Mouse (Mus musculus) cerebellum, adult 2 months (tissue): Measurements from ENCODE around the gene Zfpl1. TPM values are rescaled to one million over a fixed set of nuclear protein-coding genes. Genes with fewer than 3 reads are reported as not detected.

Experiments
- DNase-seq, 2 experiments: peaks; one replicate each; pipeline ENCODE4 v3.0.0; 2021
- H3K27ac ChIP-seq: fragments of 200-500 bp; 2 replicates; pipeline ENCODE4 v1.5.1; 2012; ENCODE audit warnings: low read length, control low read depth, inconsistent platforms; ENCODE audit not compliant: insufficient read depth
- H3K27me3 ChIP-seq: fragments of 200-500 bp; 2 replicates; pipeline ENCODE4 v1.6.1; 2012; ENCODE audit warnings: inconsistent platforms, mild to moderate bottlenecking, low read length, moderate library complexity; ENCODE audit not compliant: control insufficient read depth, insufficient read depth
- H3K4me1 ChIP-seq: fragments of 200-500 bp; 2 replicates; pipeline ENCODE4 v1.6.1; 2011; ENCODE audit warnings: low read length; ENCODE audit not compliant: control insufficient read depth, insufficient read depth
- H3K4me3 ChIP-seq: fragments of 200-500 bp; replicated peaks from 2 replicates; pipeline ENCODE3; 2011; ENCODE audit warnings: mild to moderate bottlenecking, low read depth, low read length, control low read depth; ENCODE audit not compliant: insufficient read depth
- CTCF ChIP-seq: fragments of 200-500 bp; IDR thresholded peaks from 2 replicates; pipeline ENCODE4 v1.5.1; 2011; ENCODE audit warnings: low read depth, mild to moderate bottlenecking, control low read depth, low read length, moderate library complexity, borderline replicate concordance; ENCODE audit not compliant: insufficient read depth
- POLR2A ChIP-seq: fragments of 200-500 bp; IDR thresholded peaks from 2 replicates; pipeline ENCODE4 v1.6.1; 2011; ENCODE audit warnings: low read length, control low read depth, borderline replicate concordance; ENCODE audit not compliant: insufficient read depth
- WGBS: fragments of 180-500 bp; shearing (Covaris S2); methylation state at CpG from one replicate; pipeline ENCODE4 v1.1.7; 2018; 5-methylcytosine and 5-hydroxymethylcytosine counted together
- polyA plus RNA-seq: library from polyadenylated mRNA; depleted of rRNA; stranded (reverse); fragments of >200 nt; gene quantifications from 2 replicates; pipeline ENCODE4 v1.2.3, GENCODE M21; 2012

Gene Zfpl1
- polyA plus RNA-seq, 1 experiment, result 79.2 TPM

GRCm38 (mm10) chr19:6058966-6059365, 25.8 kb downstream of the Zfpl1 start:
- TF ChIP-seq CTCF, result no peak
- TF ChIP-seq POLR2A, result no peak
- H3K4me3 ChIP-seq, result peak overlapping the region; percentile 58
- WGBS, result 82% methylated on average over 5 of the region's 5 CpGs
- H3K27ac ChIP-seq, result no peak overlapping the region
- peak; percentile 6 to 9 for DNase-seq
- no peaks in the 10 kb centered on the region for H3K27me3 ChIP-seq
- peaks cover 19% of the 10 kb centered on the region for H3K4me1 ChIP-seq

DNA sequence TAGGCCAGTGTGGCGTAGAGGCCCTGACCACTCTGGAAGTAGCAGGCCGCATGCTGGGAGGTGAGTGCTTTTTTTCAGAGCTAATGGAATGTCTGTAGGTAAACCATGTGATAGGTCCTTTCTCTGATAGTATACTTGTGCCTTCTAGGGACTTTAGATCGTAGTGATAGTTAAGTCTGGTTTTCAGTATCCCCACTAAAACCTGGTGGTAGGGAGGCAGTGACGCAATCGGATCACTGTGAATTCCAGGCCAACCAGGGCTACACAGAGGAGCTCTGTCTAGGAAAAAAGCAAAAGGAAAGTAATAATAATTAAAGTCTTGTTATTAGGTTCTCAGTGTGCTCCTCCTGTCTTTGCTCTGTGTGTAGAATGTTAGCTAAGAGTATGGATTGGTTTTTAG, 26.2 kb downstream of the Zfpl1 start:
- no peaks in the 10 kb centered on the region for H3K27me3 ChIP-seq
- H3K4me1 ChIP-seq, result peaks cover 19% of the 10 kb centered on the region
- H3K4me3 ChIP-seq, result peak overlapping the region; percentile 58
- DNase-seq, result no peak
- WGBS, result 22% methylated on average over 5 of the region's 5 CpGs
- H3K27ac ChIP-seq, result no peak overlapping the region
- TF ChIP-seq POLR2A (no peak), CTCF (no peak)

DNA sequence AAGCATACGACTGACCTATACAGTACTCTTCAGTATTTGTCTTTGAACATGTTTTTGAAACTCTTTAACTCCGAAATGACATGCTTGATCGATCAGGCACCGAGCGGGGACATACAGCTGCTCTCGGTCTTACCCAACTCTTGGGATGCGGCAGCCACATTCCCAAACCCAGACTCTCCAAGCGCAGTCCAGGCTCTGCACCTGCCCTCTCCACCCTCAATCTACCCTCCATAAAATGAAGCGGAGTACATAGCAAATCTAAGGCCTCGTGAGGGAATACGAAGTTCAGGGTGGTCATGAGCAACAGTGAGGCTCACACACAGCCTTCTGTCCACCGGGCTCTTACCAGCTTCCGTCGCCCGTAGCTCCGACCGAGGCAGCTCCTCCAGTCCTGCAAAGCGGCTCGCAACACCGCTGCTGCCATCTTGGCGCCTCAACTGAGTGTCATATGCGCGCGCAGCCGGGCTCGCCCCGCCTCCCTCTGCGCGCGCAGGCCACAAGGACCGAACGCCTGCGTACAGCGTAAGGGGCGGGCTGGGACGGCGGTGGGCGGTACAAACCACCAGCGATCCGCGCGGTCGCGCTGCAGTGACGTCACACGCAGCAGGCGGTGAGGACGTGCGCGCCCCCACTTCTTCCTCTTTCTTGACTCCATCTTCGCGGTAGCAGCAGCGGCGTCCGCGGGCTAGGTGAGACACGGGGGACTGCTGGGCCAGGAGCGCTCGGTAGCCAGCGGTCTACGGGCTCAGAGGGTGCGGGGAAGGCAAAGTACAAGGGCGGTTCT, 27.3 kb downstream of the Zfpl1 start, which contains the start of the genes Mrpl49 and Fau:
Mrpl49 (minus strand) TSS at position 473 of the 784 bp plus-strand sequence.
Fau (plus strand) TSS at position 532 of the 784 bp plus-strand sequence.
- under 1% methylated on average over 62 of the region's 63 CpGs for WGBS
- peak; percentile 99 for TF ChIP-seq POLR2A
- no peak for TF ChIP-seq CTCF
- H3K4me1 ChIP-seq, result peaks cover 12% of the 10 kb centered on the region
- H3K27ac ChIP-seq, result peak within 1 kb of the TSS; percentile 63
- H3K4me3 ChIP-seq, result peak within 1 kb of the TSS; percentile 90
- no peaks in the 10 kb centered on the region for H3K27me3 ChIP-seq
- peak; percentile 98 to 99 for DNase-seq

GRCm38 (mm10) chr19:6056696-6057095, 28.1 kb downstream of the Zfpl1 start:
- H3K27me3 ChIP-seq, result no peaks in the 10 kb centered on the region
- H3K27ac ChIP-seq, result no peak overlapping the region
- 34% methylated on average over 4 of the region's 4 CpGs for WGBS
- TF ChIP-seq CTCF, result no peak
- no peak for TF ChIP-seq POLR2A
- peaks cover 7% of the 10 kb centered on the region; the same call in 1 of the 2 replicates for H3K4me1 ChIP-seq
- DNase-seq, result peak; percentile 14 to 15
- H3K4me3 ChIP-seq, result no peak overlapping the region

GRCm38 (mm10) chr19:6054296-6054695, 30.5 kb downstream of the Zfpl1 start:
- no peak for DNase-seq
- H3K27me3 ChIP-seq, result no peaks in the 10 kb centered on the region
- TF ChIP-seq CTCF, result no peak
- no peak for TF ChIP-seq POLR2A
- peaks cover 4% of the 10 kb centered on the region for H3K4me1 ChIP-seq
- H3K4me3 ChIP-seq, result no peak overlapping the region
- WGBS, result 78% methylated on average over 5 of the region's 5 CpGs
- no peak overlapping the region for H3K27ac ChIP-seq

DNA sequence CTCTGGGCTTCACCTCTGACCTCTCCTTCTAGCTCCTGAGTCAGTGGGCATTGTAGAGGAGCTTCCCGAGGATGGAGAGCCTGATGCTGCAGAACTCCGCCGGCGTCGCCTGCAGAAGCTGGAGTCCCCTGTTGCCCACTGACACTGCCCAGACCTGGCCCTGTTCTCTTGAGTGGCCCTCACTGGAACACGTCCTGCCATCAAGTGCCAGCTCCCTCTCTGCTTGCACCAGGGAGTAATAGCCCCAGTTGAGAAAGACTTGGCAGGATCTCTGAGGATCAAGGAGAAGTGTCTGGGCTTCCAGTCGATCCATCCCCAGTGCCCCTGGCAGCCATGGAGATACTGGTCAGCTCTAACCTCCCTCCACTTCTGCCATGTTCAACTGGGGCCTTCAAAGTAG, 32.2 kb downstream of the Zfpl1 start:
- Histone ChIP-seq H3K27ac (no peak overlapping the region), H3K4me1 (no peaks in the 10 kb centered on the region; the same call in 1 of the 2 replicates), H3K27me3 (no peaks in the 10 kb centered on the region), H3K4me3 (no peak overlapping the region)
- TF ChIP-seq CTCF (no peak), POLR2A (no peak)
- WGBS, result 71% methylated on average over 7 of the region's 7 CpGs
- DNase-seq, result no peak

DNA sequence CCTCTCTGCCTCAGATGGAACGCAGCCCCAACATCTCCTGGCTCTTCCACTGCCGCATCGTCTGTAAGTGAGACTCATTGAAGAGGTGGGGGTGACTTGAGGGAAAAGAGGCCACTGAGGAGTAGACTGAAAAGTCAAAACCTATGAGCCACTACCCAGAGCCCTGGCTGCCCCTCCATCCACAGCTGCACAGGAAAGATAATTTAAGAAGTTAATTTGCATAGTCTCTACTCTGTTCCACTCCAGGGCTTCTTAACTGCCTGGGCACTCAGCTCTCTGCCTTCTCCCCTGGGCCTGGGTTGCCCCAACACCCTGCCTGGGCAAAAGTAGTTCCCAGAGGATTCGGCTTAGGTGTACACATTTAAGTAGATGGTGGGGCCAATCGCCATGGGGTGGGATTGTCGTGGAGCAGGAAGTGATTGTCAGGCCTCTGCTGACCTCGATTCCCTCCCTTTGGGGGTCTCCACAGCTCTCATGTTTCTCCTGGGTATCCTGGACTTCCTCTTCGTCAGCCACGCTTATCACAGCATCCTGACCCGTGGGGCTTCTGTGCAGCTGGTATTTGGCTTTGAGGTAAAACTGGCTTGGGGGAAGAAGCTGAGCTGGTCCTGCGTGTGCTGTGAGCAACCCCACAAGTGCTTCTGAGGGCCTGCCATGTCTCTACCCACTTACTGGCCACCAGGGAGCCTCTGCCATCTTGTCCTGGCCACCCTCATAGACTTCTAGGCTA, 35.9 kb downstream of the Zfpl1 start:
- no peak for TF ChIP-seq CTCF
- TF ChIP-seq POLR2A, result no peak
- no peak overlapping the region for H3K27ac ChIP-seq
- 85% methylated on average over 11 of the region's 11 CpGs for WGBS
- no peak overlapping the region for H3K4me3 ChIP-seq
- no peaks in the 10 kb centered on the region; the same call in 1 of the 2 replicates for H3K4me1 ChIP-seq
- H3K27me3 ChIP-seq, result no peaks in the 10 kb centered on the region
- no peak for DNase-seq

- H3K4me1 ChIP-seq, result no peaks in the 10 kb centered on the region; the same call in 1 of the 2 replicates
- no peak overlapping the region for H3K27ac ChIP-seq
- 67% methylated on average over 8 of the region's 8 CpGs for WGBS
- TF ChIP-seq CTCF, result no peak
- TF ChIP-seq POLR2A, result no peak
- DNase-seq, result peak in 1 of 2 experiments; percentile 27
- no peaks in the 10 kb centered on the region for H3K27me3 ChIP-seq
- peak overlapping the region; percentile 87 for H3K4me3 ChIP-seq
Measured at GRCm38 (mm10) chr19:6047899-6048166, 36.9 kb downstream of the Zfpl1 start.
